Mouse (Mus musculus): ENCODE measurements at regions not wholly inside any gene's neighbourhood (a gene's known extent, or its start where the extent isn't known, plus 50 kb on each side); places are given as distances from the start of the nearest gene placed in this dataset.

DNA sequence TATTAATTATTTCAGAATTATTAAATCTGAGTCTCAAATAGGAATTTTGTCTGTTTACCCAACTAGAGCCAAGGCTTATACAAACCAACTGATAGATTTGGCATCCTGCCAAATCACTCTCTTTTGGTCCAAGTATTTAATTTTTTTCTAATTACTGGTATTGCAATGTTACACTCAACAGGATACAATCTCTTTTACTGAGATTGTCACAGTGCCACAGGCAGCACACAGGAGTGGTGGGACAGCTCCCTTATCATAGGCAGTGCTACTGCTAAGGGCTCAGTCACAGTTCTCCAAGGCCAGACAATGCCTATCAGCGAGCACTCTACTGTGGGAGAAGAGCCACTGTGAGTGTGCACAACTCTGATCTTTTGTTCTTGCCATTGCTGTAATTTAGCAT lies 396.9 kb downstream of the Med10 start:
- H3K27ac ChIP-seq: no peak overlapping the region
- no peak overlapping the region for H3K4me3 ChIP-seq
- no peak for TF ChIP-seq CTCF (conservative IDR thresholded peaks at IDR 0.05)
- DNase-seq (ENCODE audit: low spot score in 2 of 2): no peak

DNA sequence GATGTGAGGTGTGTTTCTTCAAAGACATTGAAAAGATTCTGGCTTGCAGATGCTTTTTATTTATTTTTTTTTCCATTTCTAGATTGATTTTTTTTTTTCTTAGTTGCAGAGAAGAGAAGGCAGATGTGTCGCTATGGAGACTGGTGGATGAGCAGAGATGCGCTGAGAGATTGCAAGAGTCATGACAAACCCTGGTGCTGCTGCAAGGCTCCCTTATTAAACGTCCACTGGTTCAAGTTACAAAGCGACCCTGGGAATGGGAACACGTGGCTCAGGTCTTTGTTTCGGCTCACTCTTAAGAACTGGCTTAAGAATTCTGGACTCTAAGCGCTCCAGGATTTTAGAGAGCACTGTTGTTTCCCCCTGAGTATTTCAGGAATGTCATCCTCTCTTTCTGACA lies 403.1 kb downstream of the Med10 start:
- TF ChIP-seq CTCF (conservative IDR thresholded peaks at IDR 0.05): no peak
- DNase-seq (ENCODE audit: low spot score in 2 of 2): no peak
- Histone ChIP-seq H3K4me3 (no peak overlapping the region), H3K27ac (no peak overlapping the region)

GRCm38 (mm10) chr13:70210158-70210557 lies 408.0 kb downstream of the Med10 start:
- H3K27ac ChIP-seq: no peak overlapping the region
- DNase-seq (ENCODE audit: low spot score in 2 of 2): no peak
- no peak overlapping the region for H3K4me3 ChIP-seq
- TF ChIP-seq CTCF (conservative IDR thresholded peaks at IDR 0.05): no peak

GRCm38 (mm10) chr13:70213017-70213416 lies 410.8 kb downstream of the Med10 start:
- Histone ChIP-seq H3K27ac (no peak overlapping the region), H3K4me3 (no peak overlapping the region)

GRCm38 (mm10) chr13:70213622-70214021 lies 411.4 kb downstream of the Med10 start:
- no peak overlapping the region for H3K4me3 ChIP-seq
- no peak for DNase-seq (ENCODE audit: low spot score in 2 of 2)
- no peak for TF ChIP-seq CTCF (conservative IDR thresholded peaks at IDR 0.05)
- no peak overlapping the region for H3K27ac ChIP-seq

More at GRCm38 (mm10) chr13:70213017-70213416, 410.8 kb downstream of the Med10 start:
- no peak for TF ChIP-seq CTCF (conservative IDR thresholded peaks at IDR 0.05)
- DNase-seq (ENCODE audit: low spot score in 2 of 2): no peak

DNA sequence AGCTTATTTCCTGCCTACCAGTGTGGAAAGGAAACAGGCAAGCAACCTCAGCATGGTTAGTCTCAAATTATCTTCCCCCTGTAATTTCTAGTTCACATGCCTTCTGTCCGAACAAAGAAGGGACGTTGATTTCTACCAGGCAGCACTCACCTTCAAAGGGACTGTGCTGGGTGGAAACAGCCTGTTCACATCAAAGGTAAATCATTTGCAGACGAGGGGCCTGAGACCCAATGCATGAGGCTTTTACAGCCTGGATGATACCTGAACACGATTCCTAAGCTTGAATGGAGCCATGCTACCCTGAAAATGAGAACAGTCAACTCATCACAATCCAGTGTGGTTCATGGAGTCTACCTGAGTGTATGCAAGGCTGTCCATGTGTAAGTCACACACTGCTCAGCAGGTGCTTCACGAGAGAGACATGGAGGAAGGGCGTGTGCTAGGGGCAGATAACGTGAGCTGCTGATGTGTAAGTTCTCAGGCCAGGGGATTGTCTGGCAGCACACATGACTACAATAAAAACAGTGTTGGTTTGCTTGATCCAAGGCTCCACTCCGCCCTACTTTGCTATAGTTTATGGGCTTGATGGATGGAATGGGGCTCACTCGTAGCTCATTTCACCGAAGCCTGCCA lies 411.9 kb downstream of the Med10 start:
- no peak for TF ChIP-seq CTCF (conservative IDR thresholded peaks at IDR 0.05)

DNA sequence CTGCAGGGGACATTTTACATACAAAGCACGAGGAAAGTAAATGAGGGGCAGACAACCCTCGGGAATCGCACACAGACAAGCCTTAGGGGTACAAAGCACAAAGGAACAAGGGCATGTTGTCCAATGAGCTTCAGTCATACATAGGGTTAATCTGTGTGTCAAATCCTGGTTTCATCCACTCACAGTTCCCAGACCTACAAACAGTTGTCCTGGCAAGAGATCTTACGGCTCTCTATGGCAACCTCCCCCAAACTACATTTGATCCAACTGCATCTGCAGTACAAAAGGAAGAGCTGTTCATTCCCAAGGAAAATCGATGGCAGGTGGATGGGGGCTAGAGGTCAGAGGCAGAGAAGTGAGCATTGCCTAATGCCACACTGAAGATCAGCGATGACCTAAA lies 413.9 kb downstream of the Med10 start:
- Histone ChIP-seq H3K27ac (no peak overlapping the region), H3K4me3 (no peak overlapping the region)
- no peak for TF ChIP-seq CTCF (conservative IDR thresholded peaks at IDR 0.05)
- DNase-seq (ENCODE audit: low spot score in 2 of 2): no peak

More for the DNA sequence above, 411.9 kb downstream of the Med10 start:
- no peak for DNase-seq (ENCODE audit: low spot score in 2 of 2)
- H3K4me3 ChIP-seq: no peak overlapping the region
- no peak overlapping the region for H3K27ac ChIP-seq

DNA sequence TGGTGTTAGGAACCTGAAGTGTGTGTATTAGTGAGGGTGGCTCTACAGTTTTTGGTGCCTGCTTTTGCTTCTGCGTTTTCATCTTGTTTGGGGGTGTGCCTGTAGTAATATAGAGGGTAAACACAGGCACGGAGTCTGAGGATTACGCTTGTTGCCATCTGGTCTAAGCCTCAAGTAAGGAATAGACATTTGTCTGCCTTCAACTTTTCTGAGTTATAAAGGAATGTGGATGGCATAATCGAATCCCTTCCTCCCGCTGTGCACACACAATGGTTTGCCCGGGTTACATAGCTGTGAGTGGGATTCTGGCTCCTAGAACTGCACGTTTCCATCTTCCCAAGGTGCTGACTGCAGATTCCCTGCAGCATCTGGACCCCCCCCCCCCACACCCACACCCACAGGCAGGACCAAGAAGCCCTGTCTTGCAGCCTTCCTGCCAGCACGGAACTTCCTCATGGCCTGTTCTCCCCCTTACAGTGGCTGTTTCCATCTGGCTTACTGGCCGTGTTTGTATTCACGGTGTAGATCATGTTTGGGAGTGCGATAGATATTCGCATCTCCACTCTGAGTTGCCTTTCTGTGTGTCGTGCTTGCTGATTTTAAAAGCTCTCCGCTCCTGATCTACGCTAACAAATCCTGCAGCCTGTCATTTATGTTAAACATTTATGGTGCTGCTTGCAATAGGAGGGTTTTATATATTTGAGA lies 415.4 kb downstream of the Med10 start:
- H3K4me3 ChIP-seq: no peak overlapping the region
- H3K27ac ChIP-seq: no peak overlapping the region
- no peak for TF ChIP-seq CTCF (conservative IDR thresholded peaks at IDR 0.05)
- DNase-seq (ENCODE audit: low spot score in 2 of 2): peak; percentile 13 to 37

GRCm38 (mm10) chr13:70223485-70223884 lies 413.9 kb downstream of the Ice1 start:
- no peak overlapping the region for H3K27ac ChIP-seq
- DNase-seq (ENCODE audit: low spot score in 2 of 2): no peak
- H3K4me3 ChIP-seq: no peak overlapping the region
- TF ChIP-seq CTCF (conservative IDR thresholded peaks at IDR 0.05): no peak

- DNase-seq (ENCODE audit: low spot score in 2 of 2): no peak
- no peak overlapping the region for H3K27ac ChIP-seq
- H3K4me3 ChIP-seq: no peak overlapping the region
- TF ChIP-seq CTCF (conservative IDR thresholded peaks at IDR 0.05): no peak
Observed at GRCm38 (mm10) chr13:70227167-70227566, 410.3 kb downstream of the Ice1 start.

DNA sequence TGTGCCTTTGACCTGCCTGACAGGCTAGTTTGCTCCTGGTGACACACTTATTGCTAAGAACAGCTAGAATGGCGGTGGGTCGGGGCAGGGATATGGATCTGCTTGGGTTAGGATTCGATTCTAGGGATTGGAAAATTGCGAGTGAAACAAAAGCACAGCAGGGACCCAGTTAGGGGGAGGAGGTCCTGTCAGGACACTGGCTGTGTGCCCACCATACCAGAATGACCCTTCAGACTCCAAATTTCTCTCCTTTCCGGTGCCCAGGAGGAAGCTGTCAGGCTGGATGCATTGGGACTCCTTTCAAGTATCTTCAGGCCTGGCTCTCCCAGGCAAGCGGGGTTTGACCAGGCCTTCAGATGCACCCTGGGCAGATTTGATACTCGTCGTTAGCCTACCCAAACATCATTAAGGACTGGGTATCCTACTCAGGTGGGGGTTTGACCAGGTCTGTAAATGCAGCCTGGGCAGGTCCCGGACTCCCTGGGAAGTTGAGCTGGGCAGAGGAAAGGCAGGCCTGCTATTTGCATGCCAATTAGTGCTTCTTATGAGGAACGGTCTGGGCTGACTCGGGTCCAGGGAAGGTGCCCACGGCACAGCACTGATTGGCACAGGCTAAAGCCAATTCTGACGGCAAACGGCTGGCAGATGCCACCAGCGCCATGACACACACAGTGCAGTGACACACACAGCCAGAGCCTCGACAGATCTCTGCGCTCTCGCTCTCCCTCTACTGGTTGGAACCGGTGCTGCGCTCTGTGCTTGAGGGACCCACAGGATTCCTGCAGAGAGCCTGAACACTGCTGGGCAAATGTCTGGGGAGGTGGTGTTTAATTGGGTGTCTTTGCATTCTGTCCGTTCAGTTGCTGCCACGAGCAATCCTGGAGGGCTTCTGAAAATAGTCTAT lies 403.3 kb downstream of the Ice1 start:
- H3K4me3 ChIP-seq: peak overlapping the region; percentile 36; the same call in 1 of the 2 replicates
- H3K27ac ChIP-seq: no peak overlapping the region
- peak; percentile 97 for TF ChIP-seq CTCF (conservative IDR thresholded peaks at IDR 0.05)
- peak; percentile 85 to 95 for DNase-seq (ENCODE audit: low spot score in 2 of 2)

DNA sequence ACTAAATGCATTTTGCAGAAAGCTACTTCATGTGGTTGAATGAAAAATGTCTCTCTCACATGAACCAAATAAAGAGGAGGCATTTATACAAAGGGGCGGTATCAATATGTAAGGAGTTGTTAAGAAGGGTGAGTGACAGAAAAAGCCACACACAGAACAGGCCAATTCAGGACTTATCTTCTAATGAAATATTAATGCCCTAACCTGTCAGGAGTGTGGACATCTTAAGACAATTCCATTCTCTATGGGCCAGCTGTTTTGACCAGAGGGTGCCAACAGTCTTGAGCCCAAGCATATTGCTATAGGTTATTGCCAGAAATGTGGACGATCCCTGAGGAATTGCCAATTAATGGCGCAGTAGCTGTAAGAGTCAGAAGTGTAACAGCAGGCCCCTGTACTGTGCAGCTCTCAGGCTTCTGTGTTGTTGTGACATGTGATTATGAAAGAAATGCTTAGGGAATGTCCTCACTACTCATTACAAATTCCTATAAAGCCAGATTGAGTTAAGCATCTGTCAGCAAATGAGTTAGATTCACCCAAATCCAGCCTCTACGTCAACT lies 393.8 kb downstream of the Ice1 start:
- no peak for TF ChIP-seq CTCF (conservative IDR thresholded peaks at IDR 0.05)

GRCm38 (mm10) chr13:70260003-70260496 lies 377.4 kb downstream of the Ice1 start:
- H3K27ac ChIP-seq: no peak overlapping the region
- TF ChIP-seq CTCF (conservative IDR thresholded peaks at IDR 0.05): no peak
- no peak overlapping the region for H3K4me3 ChIP-seq
- no peak for DNase-seq (ENCODE audit: low spot score in 2 of 2)

More for the DNA sequence above, 393.8 kb downstream of the Ice1 start:
- H3K4me3 ChIP-seq: no peak overlapping the region
- H3K27ac ChIP-seq: no peak overlapping the region
- DNase-seq (ENCODE audit: low spot score in 2 of 2): no peak

Measured in layer of hippocampus, adult 2 months (tissue).